Mouse (Mus musculus): Measurements from ENCODE around the gene Tbl2. TPM values are rescaled to one million over a fixed set of nuclear protein-coding genes. Genes with fewer than 3 reads are reported as not detected.

Gene Tbl2
- total RNA-seq, 2 experiments from 2014 or later = 24.9 to 26.9 TPM

DNA sequence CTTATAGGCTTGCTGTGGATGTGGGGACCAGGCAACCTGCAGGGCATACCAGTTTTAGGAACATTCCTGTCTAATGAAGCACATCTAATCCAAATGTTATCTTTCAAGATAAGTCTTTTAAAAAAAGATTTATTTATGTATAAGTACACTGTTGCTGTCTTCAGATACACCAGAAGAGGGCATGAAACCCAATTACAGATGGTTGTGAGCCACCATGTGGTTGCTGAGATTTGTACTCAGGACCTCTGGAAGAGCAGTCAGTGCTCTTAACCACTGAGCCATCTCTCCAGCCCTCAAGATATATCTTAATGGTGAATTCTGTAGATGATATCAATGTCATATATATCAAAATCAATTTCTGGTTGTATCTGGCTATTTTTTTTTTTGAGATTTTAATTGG lies 3.5 kb upstream of the Tbl2 start:
- no peak for DNase-seq (ENCODE audit: low spot score in 2 of 2)

DNA sequence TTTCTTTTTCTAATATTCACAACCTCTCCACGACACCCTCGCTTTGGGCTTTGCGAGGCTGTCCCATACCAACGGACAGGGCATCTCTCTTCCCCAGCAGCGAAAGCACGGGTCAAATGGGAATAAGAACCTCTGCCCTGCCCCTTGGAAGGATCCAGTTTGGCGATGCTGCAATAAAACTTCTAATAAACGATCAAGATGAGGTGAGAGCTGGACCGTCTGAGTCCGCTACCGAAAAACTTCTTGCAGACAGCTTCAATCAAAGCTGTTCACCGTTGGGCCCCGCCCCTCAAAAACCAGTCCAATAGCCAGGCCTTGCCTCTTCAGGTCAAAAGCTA lies 773 bp upstream of the Tbl2 start:
- DNase-seq (ENCODE audit: low spot score in 2 of 2) = no peak

DNA sequence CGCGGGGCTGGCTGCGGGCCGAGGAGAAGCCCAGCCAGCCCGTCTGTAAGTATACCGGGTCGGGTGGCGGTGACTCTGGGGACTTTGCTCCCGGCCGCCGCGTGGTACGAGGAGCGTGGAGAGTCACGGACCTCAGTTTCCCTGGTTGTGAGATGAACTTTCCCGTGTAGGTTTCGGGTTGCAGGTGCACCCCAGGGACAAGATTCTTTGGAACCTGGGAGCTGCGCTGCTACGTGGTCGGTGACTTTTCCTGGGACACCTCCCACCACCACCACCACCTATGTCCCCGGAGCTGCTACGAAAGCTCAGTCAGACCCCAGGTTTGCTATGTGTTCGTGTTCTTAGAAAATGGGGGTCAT lies 342 bp downstream of the Tbl2 start:
- DNase-seq (ENCODE audit: low spot score in 2 of 2) = no peak

DNA sequence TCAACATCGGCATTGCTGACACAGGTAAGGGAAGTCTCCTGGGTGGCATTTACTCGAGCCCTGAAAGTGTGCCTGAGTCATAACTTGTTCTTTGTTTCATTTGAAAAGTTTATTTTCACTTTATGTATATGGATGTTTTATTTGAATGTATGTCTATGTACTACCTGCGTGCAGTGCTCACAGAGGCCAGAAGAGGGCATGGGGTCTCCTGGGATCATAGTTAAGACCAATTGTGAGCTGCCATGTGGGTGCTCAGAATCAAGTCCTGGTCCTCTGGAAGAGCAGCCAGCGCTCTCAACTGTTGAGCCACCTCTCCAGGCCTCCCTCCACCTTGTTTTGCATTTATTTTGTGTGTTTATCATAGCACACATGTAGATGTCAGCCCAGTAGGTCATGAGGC lies 7.0 kb downstream of the Tbl2 start:
- DNase-seq (ENCODE audit: low spot score in 2 of 2) = no peak

DNA sequence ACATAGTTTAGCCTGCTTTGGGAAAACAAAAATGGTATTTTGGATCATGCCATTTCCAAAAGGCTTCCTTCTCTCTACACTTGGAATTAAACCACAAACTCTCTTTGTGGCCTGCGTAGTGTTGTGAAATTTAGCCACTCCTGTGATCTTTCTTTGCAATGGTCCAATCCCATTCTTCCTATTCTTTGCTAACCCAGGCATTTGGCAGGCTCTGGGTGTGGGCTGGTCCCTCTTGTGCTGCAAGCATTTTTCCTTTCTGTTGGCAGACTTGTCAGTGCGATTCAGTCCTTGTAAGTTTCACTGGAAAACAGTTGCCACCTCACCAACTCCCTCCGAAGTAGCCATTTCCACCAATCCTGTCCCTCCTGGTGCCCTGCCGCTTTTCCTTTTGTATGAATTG lies 11.8 kb downstream of the Tbl2 start:
- peak; percentile 27 to 60 for DNase-seq (ENCODE audit: low spot score in 2 of 2)

DNA sequence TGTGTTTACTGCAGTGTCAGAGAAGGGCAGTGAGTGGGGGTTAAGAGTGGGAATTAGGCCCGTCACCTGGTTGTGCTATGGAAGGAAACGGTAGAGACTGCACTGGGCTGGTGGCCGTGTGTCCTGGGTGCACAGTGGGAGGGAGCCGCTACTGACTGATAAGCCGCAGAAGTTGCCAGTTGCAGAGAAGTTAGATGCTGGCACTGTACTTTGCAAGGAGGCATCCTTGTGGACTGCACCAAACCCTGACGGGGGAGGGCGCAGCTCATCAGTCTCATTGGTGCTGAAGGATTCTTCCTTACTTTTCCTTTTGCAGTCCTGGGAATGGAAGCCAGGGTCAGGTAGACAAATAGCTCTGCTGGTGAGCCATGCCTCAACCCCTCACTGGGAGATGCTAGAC lies 12.2 kb downstream of the Tbl2 start:
- DNase-seq (ENCODE audit: low spot score in 2 of 2) = no peak

DNA sequence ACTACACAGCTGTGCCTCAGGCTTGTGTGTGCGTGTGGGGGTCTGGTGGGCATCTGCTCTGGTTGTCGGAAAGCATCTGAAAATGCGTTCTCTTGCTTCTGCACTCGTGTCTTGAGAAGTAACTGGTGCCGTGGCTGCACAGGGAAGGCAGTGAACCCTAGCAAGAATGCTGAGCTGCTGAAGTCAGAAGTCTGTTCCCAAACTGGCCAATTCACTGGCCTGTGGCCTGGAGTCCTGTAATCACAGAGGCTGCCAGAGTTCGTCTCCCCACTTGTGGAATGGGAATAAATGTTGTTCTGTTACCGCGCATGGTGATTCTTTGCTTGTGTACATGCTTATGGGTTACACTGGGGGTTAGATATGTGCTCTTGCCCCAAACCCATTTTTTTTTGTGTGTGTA lies 12.9 kb downstream of the Tbl2 start:
- DNase-seq (ENCODE audit: low spot score in 2 of 2) = no peak

DNA sequence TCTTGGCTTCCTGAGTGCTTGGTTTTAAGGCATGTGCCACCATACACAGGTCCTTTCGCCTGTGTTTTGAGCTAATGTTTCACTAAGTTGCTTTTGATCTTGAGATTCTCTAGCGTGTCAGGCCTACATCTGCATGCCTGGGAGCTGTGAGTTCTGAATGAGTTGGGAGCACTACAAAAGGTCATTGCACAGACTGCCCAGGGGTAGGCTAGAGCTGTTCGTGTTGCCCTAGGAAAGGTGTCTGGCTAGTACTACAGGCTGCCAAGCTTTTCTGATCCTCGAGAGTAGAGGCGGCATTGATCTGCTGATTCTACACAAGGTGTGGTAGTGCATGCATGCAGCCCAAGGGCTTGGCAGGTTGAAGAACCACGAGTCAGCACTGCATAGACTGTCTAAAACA lies 13.4 kb downstream of the Tbl2 start:
- no peak for DNase-seq (ENCODE audit: low spot score in 2 of 2)

DNA sequence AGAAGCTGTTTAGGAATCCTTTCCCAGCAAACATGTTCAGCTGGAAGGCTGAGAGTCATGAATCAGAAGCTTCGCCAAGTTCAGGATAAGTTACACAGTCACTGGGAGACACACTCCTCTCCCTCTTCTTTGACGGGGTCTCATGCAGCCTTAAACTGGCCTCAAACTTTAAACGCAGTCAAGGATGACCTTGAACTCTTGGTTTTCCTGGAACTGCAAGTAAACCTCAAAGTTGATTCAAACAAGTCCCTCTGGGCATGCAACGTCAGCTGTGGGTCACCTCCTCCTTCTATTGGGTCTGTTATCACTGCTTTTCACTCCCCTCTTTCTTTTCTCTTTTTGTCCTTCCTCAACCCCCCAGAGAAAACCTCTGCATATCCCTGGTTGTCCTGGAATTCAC lies 17.5 kb downstream of the Tbl2 start:
- no peak for DNase-seq (ENCODE audit: low spot score in 2 of 2)

DNA sequence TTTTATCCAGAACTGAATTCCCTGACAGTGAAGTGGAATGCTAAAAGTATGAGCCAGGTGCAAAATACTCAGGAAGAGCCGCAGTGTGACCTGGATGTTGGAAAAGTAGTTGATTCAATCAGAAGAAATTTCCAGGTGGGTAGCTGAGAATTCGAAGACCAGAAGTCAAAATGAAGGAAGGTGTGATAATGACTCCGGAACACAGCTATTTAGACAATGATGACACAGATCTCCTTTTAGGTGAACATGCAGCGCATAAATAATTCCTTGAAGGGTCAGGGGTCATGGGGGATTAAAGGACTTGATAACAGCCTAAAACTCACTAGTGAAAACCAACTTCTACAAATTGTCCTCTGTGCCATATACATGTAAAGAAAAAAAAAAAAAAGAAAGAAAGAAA lies 18.0 kb downstream of the Tbl2 start:
- no peak for DNase-seq (ENCODE audit: low spot score in 2 of 2)

DNA sequence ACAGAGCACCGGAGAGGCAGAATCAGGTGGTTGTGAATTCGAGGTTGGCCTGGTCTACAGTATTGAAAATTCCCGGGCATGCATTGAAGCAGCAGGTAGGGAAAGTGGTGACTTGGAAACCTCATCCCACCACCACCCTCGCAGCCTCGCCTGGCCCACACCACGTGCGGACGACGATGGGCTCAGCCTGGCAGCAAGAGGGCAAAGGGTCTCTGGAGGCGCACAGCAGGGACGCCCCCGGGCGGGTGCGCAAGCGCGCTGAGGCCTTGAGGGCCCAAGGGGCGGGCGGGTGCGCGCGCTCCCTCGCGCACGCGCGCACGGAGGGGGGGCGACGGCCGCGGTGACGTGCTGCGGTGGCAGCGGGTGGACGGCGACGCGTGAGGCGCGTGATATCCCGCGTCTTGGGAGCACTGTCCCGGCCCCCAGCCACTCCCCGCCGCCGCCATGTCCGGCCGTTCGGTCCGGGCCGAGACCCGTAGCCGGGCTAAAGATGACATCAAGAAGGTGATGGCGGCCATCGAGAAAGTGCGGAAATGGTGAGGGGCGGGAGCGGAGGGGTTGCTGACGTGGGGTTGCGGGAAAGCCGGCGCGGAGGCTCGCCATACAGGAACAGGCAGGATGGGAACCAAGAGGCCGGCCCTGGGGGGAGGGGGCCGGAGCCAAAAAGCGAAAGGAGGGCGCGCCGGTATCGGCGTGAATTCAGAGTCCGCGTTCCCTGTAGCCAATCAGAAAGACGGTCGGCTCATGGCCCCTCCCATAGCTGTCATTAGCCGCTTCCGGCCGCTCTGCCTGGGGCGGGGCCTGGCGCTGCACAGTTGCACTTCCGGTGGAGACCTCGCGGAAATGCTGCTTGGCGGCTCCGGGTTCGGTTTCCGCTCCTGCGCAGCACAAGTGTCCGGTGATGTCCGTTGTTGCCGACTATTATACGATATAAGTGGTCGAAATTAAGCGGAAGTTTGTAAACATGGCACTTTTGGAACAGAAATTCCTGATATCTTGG lies 18.9 kb downstream of the Tbl2 start, which contains the start of gene Bcl7b:
Gene Bcl7b, plus strand, starts transcription at position 221 of the 1,000 bp plus-strand sequence.
- peak; percentile 94 to 98 for DNase-seq (ENCODE audit: low spot score in 2 of 2)

DNA sequence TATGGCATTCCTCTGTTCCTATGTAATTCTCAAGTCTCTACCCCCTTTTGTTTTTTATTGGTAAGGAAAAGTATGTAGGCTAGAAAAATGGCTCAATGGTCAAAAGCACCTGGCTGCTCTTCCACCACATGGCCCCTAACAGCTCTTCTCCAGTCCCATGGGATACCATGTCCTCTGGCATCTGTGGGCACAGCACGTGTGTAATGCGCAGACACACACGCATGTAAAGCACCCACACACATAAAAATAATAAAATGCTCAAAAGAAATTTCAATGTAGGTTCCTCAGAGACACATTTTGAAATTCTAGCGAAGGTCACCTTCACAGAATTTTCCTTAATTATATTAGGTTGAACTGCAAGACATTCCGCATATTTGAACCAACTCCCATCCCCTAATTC lies 20.0 kb downstream of the Tbl2 start:
- no peak for DNase-seq (ENCODE audit: low spot score in 2 of 2)

DNA sequence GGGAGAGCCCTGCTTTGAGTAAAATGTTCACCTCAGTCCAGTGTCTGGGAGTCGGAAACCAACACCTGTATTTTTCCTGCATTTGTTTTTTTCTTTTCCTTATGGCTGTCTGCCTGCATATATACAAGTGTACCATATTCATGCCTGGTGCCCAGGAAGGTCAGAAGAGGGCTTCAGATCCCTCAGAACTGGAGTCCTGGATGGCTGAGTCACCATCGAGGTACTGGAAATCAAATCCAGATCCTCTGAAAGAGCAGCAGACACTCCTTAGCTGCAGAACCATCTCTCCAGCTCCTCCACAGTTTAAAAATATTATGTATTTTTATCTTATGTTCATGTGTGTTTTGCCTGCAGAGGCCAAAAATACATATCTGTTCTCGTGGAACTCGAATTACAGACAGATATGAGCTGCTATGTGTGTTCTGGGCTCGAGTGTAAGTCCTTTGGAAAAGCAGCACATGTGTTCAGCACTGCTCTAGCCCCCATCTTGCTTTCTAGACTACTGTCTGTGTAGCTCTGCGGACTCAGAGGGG lies 22.3 kb downstream of the Tbl2 start:
- no peak for DNase-seq (ENCODE audit: low spot score in 2 of 2)

DNA sequence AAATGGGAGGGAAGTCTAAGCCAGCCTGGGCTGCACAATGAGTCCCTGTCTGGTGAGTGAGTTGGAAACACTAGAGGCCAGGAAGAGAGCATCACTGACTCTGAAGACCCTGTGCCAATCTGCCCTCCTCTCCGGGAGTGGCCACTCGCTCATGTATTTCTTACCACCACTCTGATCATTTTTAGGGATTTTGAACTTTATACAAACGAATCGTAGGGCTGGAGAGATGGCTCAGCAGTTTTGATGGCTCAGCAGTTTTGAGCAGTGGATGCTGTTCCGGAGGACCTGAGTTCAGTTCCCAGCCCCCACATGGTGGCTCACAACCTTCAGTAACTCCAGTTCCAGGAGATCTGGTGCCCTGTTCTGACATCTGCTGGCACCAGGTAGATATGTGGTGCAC lies 23.5 kb downstream of the Tbl2 start:
- no peak for DNase-seq (ENCODE audit: low spot score in 2 of 2)

DNA sequence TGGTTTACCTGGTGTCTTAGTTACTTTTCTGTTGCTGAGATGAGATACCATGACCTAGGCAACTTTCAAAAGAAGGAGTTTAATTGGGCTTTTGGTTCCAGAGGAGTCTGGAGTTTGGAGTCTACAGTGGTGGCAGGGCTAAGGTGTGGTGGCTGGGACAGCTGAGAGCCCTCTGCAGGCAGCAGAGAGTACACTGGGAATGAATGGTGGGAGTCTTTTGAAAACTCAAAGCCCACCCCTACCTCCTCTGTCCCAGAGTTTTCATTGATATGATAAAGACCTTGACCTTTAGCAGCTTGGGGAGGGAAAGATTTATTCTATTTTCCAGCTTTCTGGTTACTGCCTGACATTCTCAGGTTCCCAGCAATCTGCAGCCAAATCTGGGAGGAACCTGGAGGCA lies 25.6 kb downstream of the Tbl2 start:
- no peak for DNase-seq (ENCODE audit: low spot score in 2 of 2)

DNA sequence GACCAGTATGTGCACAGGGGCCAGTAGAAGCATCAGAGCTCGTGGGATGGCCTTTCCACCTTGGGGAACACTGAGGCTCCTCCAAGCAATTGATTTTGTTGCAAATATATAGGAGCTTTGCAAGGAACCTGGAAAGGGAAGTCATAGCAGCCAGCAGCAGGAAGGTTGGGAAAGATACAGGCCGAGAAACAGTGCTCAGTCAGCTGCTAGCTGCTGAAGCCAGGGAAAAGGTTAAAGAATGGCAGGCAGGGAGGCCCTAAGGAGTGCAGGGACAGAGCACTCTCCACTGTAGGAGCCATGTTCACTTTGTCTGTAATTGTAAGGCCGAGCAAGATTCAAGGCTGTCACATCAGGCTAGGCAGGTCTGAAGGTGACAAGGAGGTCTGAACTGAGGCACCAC lies 29.1 kb downstream of the Tbl2 start:
- DNase-seq (ENCODE audit: low spot score in 2 of 2) = no peak

DNA sequence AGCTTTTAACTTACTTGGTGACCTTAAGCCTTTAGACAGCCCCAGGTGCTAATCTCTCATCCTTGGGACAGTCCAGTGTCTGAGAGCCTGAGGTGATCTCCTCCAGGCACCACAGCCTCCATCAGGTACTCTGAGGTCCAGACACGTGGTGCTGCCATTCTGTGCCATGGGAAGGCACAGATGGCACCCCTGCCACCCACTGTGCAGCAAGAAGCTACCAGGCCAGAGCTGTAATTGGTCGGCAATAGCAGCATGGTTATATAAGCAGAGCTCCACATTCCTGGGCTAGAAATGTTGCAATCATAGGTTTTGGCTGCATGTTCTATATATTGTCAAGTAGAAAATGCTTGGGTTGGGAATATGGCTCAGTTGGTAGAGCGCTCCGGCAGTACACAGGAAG lies 29.5 kb downstream of the Tbl2 start:
- DNase-seq (ENCODE audit: low spot score in 2 of 2) = peak; percentile 51 to 70

DNA sequence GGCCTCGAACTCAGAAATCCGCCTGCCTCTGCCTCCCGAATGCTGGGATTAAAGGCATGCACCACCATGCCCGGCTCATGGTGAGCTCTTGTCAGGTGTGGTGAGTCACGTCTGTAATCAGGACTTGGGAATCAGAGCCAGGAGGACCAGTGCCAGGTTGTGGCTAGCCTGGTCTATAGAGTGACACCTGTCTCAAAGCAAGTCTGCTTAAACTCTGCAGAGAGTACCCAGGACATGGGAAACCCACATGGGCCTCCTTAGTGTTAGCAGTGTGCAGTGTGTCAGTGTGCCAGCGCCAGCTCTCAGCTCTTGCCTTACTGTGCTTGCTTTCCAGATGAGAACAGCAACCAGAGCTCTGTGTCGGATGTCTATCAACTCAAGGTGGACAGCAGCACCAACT lies 30.2 kb downstream of the Tbl2 start:
- no peak for DNase-seq (ENCODE audit: low spot score in 2 of 2)

DNA sequence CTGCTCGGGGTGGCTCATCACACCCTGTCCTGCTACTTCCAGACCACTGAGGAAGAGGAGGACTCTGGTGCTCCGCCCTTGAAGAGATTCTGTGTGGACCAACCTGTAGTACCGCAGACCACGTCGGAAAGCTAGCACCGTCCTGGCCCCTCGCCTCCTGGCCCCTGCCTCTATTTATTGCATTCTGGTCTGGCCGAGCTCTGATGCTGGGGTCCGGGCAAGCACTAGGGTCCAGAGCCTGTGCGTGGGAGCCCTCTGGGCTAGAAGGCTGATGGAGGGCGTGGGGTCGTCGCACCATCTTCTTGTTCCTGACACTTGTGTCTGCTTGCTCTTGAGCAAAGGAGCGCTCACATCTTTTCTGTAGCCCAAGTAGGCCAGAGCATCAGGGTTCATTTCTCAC lies 31.3 kb downstream of the Tbl2 start:
- DNase-seq (ENCODE audit: low spot score in 2 of 2) = no peak

DNA sequence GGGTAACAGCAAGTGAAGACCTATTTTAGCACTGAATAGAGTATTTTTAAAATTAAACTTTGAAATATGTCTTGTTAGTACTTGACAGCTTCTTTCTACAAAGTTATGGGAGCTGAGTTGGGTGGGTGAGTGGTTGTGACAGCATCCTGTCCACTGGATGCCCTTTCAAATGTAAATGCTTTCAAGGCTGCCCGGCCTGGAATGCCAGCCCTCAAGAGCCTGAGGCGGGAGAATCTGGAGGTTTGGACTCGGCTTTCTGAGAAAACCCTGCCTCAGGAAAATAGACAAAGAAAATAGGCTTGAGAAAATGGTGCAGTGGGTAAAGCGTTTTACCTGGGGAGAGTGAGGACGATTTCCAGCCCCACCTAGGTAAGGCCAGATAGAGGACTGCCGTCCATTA lies 32.3 kb downstream of the Tbl2 start:
- no peak for DNase-seq (ENCODE audit: low spot score in 2 of 2)

DNA sequence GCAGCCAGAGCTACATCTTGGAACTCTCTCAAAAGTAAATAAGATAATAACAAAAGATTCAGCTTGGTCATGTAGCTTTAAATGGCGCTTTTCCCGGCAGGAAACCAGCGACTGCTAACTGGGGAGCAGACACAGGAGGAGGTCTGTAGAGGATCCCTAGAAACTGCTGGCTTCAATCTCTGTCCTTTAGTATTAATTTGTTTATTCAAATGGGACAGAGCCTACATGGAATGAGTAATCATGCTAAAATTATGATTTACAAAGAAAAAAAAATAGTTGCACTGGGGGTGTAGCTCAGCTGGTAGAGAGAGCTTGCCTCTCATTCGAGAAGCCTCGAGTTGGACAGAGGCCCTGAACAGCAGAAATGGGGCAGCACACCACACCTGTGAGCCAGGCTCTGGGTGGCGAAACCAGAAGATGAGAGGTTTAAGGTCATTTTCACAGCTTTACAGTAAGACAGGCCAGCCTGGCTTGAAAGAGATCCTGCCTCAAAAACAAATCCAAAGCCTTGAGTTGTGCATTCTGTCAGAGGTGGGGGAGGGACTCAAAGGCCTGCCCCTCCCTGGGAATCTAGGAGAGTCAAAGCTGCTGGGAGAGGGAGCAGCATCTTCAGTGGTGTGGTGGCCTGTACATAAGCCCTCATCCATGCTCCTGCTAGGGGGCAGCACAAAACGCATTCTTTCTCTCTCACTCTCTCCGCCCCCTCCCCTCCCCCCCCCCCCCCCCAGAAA lies 33.8 kb downstream of the Tbl2 start:
- peak; percentile 36 to 54 for DNase-seq (ENCODE audit: low spot score in 2 of 2)

DNA sequence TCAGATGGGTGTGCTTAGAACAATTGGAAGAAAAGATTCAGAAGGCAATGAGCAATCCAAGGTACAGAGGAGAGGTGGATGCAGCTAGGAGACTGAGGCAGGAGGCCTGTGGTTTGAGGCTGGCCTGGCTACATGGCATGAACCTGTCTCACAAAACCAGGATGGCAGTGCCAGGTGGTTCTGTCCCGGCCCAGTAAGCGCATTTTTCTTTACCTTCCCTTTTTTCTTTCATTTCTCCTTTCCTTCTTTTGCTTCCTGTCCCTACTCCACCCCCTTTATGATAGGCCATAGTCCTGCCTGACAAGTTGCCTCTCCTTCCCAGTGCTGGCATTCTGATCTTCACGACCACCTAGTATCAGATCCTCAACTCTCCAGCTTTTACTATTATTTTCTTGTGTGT lies 35.6 kb downstream of the Tbl2 start:
- no peak for DNase-seq (ENCODE audit: low spot score in 2 of 2)
